Mouse (Mus musculus): ENCODE data around the gene Kazn. TPM values are rescaled to one million over a fixed set of nuclear protein-coding genes. Genes with fewer than 3 reads are reported as not detected.

Kazn gene
- polyA plus RNA-seq, 1 experiment from 2014 or later, result 14.1 TPM

- TF ChIP-seq CTCF (IDR thresholded peaks at IDR 0.05; ENCODE audit: low read depth), result no peak
- no peaks in the 10 kb centered on the region for H3K36me3 ChIP-seq (ENCODE audit: insufficient read depth)
- H3K27ac ChIP-seq (ENCODE audit: low read depth), result no peak overlapping the region
- ATAC-seq (ENCODE audit: insufficient read depth) (no peak), DNase-seq (no peak)
- no peak overlapping the region for H3K4me3 ChIP-seq (ENCODE audit: low read depth, low read length)
- no peaks in the 10 kb centered on the region; the same call in 1 of the 2 replicates for H3K4me1 ChIP-seq (ENCODE audit: insufficient read depth)
- no peak overlapping the region for H3K9ac ChIP-seq
- H3K9me3 ChIP-seq (ENCODE audit: low read depth, low read length), result no peaks in the 10 kb centered on the region
- H3K4me2 ChIP-seq, result no peak overlapping the region
- 76% methylated on average over 11 of the region's 11 CpGs for WGBS
- H3K27me3 ChIP-seq (ENCODE audit: insufficient read depth, low read length), result no peaks in the 10 kb centered on the region
These were observed 35.4 kb upstream of the Kazn start for GRCm38 (mm10) chr4:142274441-142275234.

GRCm38 (mm10) chr4:142271506-142271905 lies 32.3 kb upstream of the Kazn start:
- Histone ChIP-seq H3K9me3 (ENCODE audit: low read depth, low read length) (no peaks in the 10 kb centered on the region), H3K27ac (ENCODE audit: low read depth) (no peak overlapping the region), H3K4me1 (ENCODE audit: insufficient read depth) (no peaks in the 10 kb centered on the region), H3K27me3 (ENCODE audit: insufficient read depth, low read length) (no peaks in the 10 kb centered on the region), H3K4me2 (no peak overlapping the region), H3K4me3 (ENCODE audit: low read depth, low read length) (no peak overlapping the region), H3K36me3 (ENCODE audit: insufficient read depth) (no peaks in the 10 kb centered on the region), H3K9ac (no peak overlapping the region)
- ATAC-seq (ENCODE audit: insufficient read depth) (no peak), DNase-seq (peak; percentile 26)
- no peak for TF ChIP-seq CTCF (IDR thresholded peaks at IDR 0.05; ENCODE audit: low read depth)
- WGBS, result 80% methylated on average over 3 of the region's 3 CpGs

- no peaks in the 10 kb centered on the region for H3K4me1 ChIP-seq (ENCODE audit: insufficient read depth)
- no peak for ATAC-seq (ENCODE audit: insufficient read depth)
- H3K27me3 ChIP-seq (ENCODE audit: insufficient read depth, low read length), result no peaks in the 10 kb centered on the region
- no peak for TF ChIP-seq CTCF (IDR thresholded peaks at IDR 0.05; ENCODE audit: low read depth)
- no peak overlapping the region for H3K4me3 ChIP-seq (ENCODE audit: low read depth, low read length)
- 54% methylated on average over 4 of the region's 4 CpGs for WGBS
- no peak for DNase-seq
- no peaks in the 10 kb centered on the region for H3K9me3 ChIP-seq (ENCODE audit: low read depth, low read length)
- no peak overlapping the region for H3K9ac ChIP-seq
- H3K27ac ChIP-seq (ENCODE audit: low read depth), result no peak overlapping the region
- H3K36me3 ChIP-seq (ENCODE audit: insufficient read depth), result no peaks in the 10 kb centered on the region
- no peak overlapping the region for H3K4me2 ChIP-seq
These were observed 28.6 kb upstream of the Kazn start for GRCm38 (mm10) chr4:142267832-142268231.

GRCm38 (mm10) chr4:142267348-142267819 lies 28.2 kb upstream of the Kazn start:
- TF ChIP-seq CTCF (IDR thresholded peaks at IDR 0.05; ENCODE audit: low read depth), result no peak
- Histone ChIP-seq H3K4me1 (ENCODE audit: insufficient read depth) (no peaks in the 10 kb centered on the region), H3K27me3 (ENCODE audit: insufficient read depth, low read length) (no peaks in the 10 kb centered on the region), H3K4me3 (ENCODE audit: low read depth, low read length) (no peak overlapping the region), H3K9ac (no peak overlapping the region), H3K9me3 (ENCODE audit: low read depth, low read length) (no peaks in the 10 kb centered on the region), H3K36me3 (ENCODE audit: insufficient read depth) (no peaks in the 10 kb centered on the region), H3K4me2 (no peak overlapping the region), H3K27ac (ENCODE audit: low read depth) (no peak overlapping the region)
- DNase-seq (no peak), ATAC-seq (ENCODE audit: insufficient read depth) (no peak)
- WGBS, result 27% methylated on average over 4 of the region's 4 CpGs

GRCm38 (mm10) chr4:142264335-142264734 lies 25.1 kb upstream of the Kazn start:
- TF ChIP-seq CTCF (IDR thresholded peaks at IDR 0.05; ENCODE audit: low read depth), result no peak
- H3K4me1 ChIP-seq (ENCODE audit: insufficient read depth), result no peaks in the 10 kb centered on the region
- no peaks in the 10 kb centered on the region for H3K9me3 ChIP-seq (ENCODE audit: low read depth, low read length)
- no peak overlapping the region for H3K9ac ChIP-seq
- H3K4me2 ChIP-seq, result no peak overlapping the region
- ATAC-seq (ENCODE audit: insufficient read depth) (no peak), DNase-seq (no peak)
- H3K27me3 ChIP-seq (ENCODE audit: insufficient read depth, low read length), result no peaks in the 10 kb centered on the region
- no peak overlapping the region for H3K4me3 ChIP-seq (ENCODE audit: low read depth, low read length)
- H3K27ac ChIP-seq (ENCODE audit: low read depth), result no peak overlapping the region
- WGBS, result 87% methylated on average over 7 of the region's 7 CpGs
- H3K36me3 ChIP-seq (ENCODE audit: insufficient read depth), result no peaks in the 10 kb centered on the region

GRCm38 (mm10) chr4:142261725-142262124 lies 22.5 kb upstream of the Kazn start:
- no peak for ATAC-seq (ENCODE audit: insufficient read depth)
- no peak for TF ChIP-seq CTCF (IDR thresholded peaks at IDR 0.05; ENCODE audit: low read depth)
- no peaks in the 10 kb centered on the region for H3K27me3 ChIP-seq (ENCODE audit: insufficient read depth, low read length)
- no peak overlapping the region for H3K4me3 ChIP-seq (ENCODE audit: low read depth, low read length)
- no peaks in the 10 kb centered on the region for H3K9me3 ChIP-seq (ENCODE audit: low read depth, low read length)
- 51% methylated on average over 4 of the region's 4 CpGs for WGBS
- H3K27ac ChIP-seq (ENCODE audit: low read depth), result no peak overlapping the region
- H3K4me2 ChIP-seq, result no peak overlapping the region
- no peak overlapping the region for H3K9ac ChIP-seq
- no peaks in the 10 kb centered on the region for H3K36me3 ChIP-seq (ENCODE audit: insufficient read depth)
- DNase-seq, result no peak
- H3K4me1 ChIP-seq (ENCODE audit: insufficient read depth), result no peaks in the 10 kb centered on the region

- ATAC-seq (ENCODE audit: insufficient read depth), result no peak
- 90% methylated on average over 10 of the region's 10 CpGs for WGBS
- Histone ChIP-seq H3K4me3 (ENCODE audit: low read depth, low read length) (no peak overlapping the region), H3K4me1 (ENCODE audit: insufficient read depth) (no peaks in the 10 kb centered on the region), H3K4me2 (no peak overlapping the region), H3K9me3 (ENCODE audit: low read depth, low read length) (no peaks in the 10 kb centered on the region), H3K9ac (no peak overlapping the region), H3K27me3 (ENCODE audit: insufficient read depth, low read length) (no peaks in the 10 kb centered on the region), H3K36me3 (ENCODE audit: insufficient read depth) (no peaks in the 10 kb centered on the region), H3K27ac (ENCODE audit: low read depth) (no peak overlapping the region)
- no peak for TF ChIP-seq CTCF (IDR thresholded peaks at IDR 0.05; ENCODE audit: low read depth)
- DNase-seq, result no peak
These were observed 19.5 kb upstream of the Kazn start for GRCm38 (mm10) chr4:142258730-142259129.
